8 mouse cellular contexts compared by ENCODE assay signal in the genomic region with DNA sequence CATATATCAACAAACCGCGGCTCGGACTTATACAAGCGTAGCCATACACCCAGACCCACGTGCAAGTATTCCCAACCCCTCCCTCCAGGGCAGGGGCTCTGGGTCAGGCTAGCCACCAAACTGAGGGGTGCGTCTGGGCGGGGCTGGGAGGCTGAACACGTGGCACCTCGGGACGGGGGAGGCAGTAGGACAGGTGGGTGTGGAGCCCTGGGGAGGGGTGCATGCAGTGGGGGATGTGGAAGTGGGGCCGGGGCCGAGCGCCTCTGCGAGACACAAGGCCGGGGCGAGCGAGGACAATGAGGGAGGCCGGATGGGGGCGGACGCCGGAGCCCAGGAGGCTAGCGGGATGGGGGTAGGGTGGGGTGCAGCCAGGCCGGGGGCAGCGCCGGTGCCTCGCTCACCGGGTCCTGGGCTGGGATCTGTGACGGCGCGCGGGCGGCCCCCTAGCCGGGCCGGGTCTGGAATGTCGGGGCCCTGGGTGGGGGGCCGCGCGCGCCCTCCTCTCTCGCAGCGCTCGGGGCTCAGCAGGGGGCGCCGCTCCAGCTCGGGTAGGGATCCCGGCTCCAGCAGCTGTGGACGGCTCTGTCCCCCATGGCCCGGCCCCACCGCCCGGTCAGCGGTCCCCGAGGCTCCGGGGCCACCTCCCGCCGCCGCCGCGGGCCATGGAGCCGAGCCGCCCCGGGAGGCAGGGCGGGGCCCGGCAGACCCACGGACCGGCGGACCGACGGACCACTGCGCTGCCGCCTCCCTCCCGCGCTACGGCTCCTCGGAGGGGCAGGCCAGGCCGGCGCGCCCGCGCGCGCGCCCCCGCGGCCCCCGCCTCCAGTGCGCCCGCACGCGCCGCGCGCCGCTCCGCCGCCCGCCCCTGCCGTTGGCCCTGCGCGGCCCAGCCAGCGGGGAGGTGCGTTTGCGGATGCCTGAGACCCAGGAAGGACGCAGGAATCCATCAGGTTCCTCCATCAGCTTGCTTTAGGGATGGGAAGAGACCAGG. TPM values are rescaled to one million over a fixed set of nuclear protein-coding genes. Genes with fewer than 3 reads are reported as not detected.
DNase-seq lines count a peak whose midpoint lies in the region; ATAC-seq and TF ChIP-seq lines count a peak whose summit lies in the region.

Gene B4galt2, minus strand, starts transcription at position 787 of the 991 bp plus-strand sequence.

- peak within 1 kb of the TSS; percentile 55 for H3K4me3 ChIP-seq in kidney, adult 2 months (ENCODE audit: insufficient read depth, low read depth, low read length)
- peak within 1 kb of the TSS; percentile 82 for H3K4me3 ChIP-seq in forebrain, embryonic 16.5 days (replicated peaks; ENCODE audit: low read length)
- peak within 1 kb of the TSS; percentile 87 for H3K4me3 ChIP-seq in hindbrain, embryonic 10.5 days
- peak within 1 kb of the TSS; percentile 70 for H3K4me3 ChIP-seq in stomach, embryonic 16.5 days (replicated peaks; ENCODE audit: low read length)

- H3K4me2 ChIP-seq in forebrain, embryonic 16.5 days (ENCODE audit: low read length), result peak within 1 kb of the TSS; percentile 74
- peak within 1 kb of the TSS; percentile 86 for H3K4me2 ChIP-seq in stomach, embryonic 16.5 days (ENCODE audit: low read depth, low read length)

- H3K27ac ChIP-seq in kidney, adult 2 months (ENCODE audit: insufficient read depth, low read depth, low read length), result no peak within 1 kb of the TSS
- H3K27ac ChIP-seq in forebrain, embryonic 16.5 days (ENCODE audit: low read length), result peak within 1 kb of the TSS; percentile 74
- peak within 1 kb of the TSS; percentile 96 for H3K27ac ChIP-seq in hindbrain, embryonic 10.5 days
- peak within 1 kb of the TSS; percentile 62 for H3K27ac ChIP-seq in stomach, embryonic 16.5 days (ENCODE audit: low read length)

- H3K4me1 ChIP-seq in kidney, adult 2 months (ENCODE audit: control insufficient read depth, insufficient read depth, low read length), result peaks cover 3% of the 10 kb centered on the region; the same call in 1 of the 2 replicates
- peaks cover 53% of the 10 kb centered on the region for H3K4me1 ChIP-seq in forebrain, embryonic 16.5 days (replicated peaks; ENCODE audit: control insufficient read depth, insufficient read depth, low read length)
- peaks cover 69% of the 10 kb centered on the region for H3K4me1 ChIP-seq in hindbrain, embryonic 10.5 days (replicated peaks)
- peaks cover 26% of the 10 kb centered on the region for H3K4me1 ChIP-seq in stomach, embryonic 16.5 days (ENCODE audit: control insufficient read depth, insufficient read depth, low read length)

- peak; percentile 55 for ATAC-seq in forebrain, embryonic 16.5 days
- ATAC-seq in stomach, embryonic 16.5 days (ENCODE audit: insufficient read depth, low FRiP score), result peak; percentile 45

- H3K9ac ChIP-seq in forebrain, embryonic 16.5 days (replicated peaks; ENCODE audit: low read depth, low read length), result peak within 1 kb of the TSS; percentile 95
- peak within 1 kb of the TSS; percentile 87 for H3K9ac ChIP-seq in stomach, embryonic 16.5 days (ENCODE audit: low read length)

- no peaks in the 10 kb centered on the region for H3K9me3 ChIP-seq in forebrain, embryonic 16.5 days (ENCODE audit: control insufficient read depth, low read length)
- no peaks in the 10 kb centered on the region for H3K9me3 ChIP-seq in hindbrain, embryonic 10.5 days
- no peaks in the 10 kb centered on the region for H3K9me3 ChIP-seq in stomach, embryonic 16.5 days (replicated peaks; ENCODE audit: control insufficient read depth, low read length)

- DNase-seq in kidney, adult 2 months, result peak; percentile 27
- DNase-seq in kidney, adult 11 months, result no peak
- peak; percentile 73 for DNase-seq in cerebellum, adult 11-12 months
- peak; percentile 68 for DNase-seq in hindbrain, embryonic 10.5 days (ENCODE audit: low spot score)
- DNase-seq in layer of hippocampus, postnatal 36 days, result peak; percentile 67 to 73
- DNase-seq in mesoderm, embryonic 11.5 days (ENCODE audit: low read depth, low spot score), result peak; percentile 54

- TF ChIP-seq CTCF in kidney, adult 2 months (conservative IDR thresholded peaks at IDR 0.05; ENCODE audit: insufficient read depth, insufficient read length, low read depth, low read length), result no peak

- TF ChIP-seq POLR2A in kidney, adult 2 months (IDR thresholded peaks at IDR 0.05; ENCODE audit: low read depth, low read length), result no peak

- WGBS in kidney, adult 2 months, result 4% methylated on average over 88 of the region's 103 CpGs
- under 1% methylated on average over 85 of the region's 103 CpGs for WGBS in forebrain, embryonic 16.5 days
- under 1% methylated on average over 95 of the region's 103 CpGs for WGBS in hindbrain, embryonic 10.5 days
- under 1% methylated on average over 91 of the region's 103 CpGs for WGBS in stomach, embryonic 16.5 days

- H3K36me3 ChIP-seq in kidney, adult 2 months (ENCODE audit: control insufficient read depth, insufficient read depth, low read length), result no peaks in the 10 kb centered on the region; the same call in 1 of the 2 replicates
- H3K36me3 ChIP-seq in forebrain, embryonic 16.5 days (ENCODE audit: control insufficient read depth, insufficient read depth), result peaks cover 9% of the 10 kb centered on the region; the same call in 1 of the 2 replicates
- peaks cover 56% of the 10 kb centered on the region for H3K36me3 ChIP-seq in hindbrain, embryonic 10.5 days
- peaks cover 13% of the 10 kb centered on the region for H3K36me3 ChIP-seq in stomach, embryonic 16.5 days (ENCODE audit: control insufficient read depth, insufficient read depth, low read length)

- H3K27me3 ChIP-seq in kidney, adult 2 months (replicated peaks; ENCODE audit: control insufficient read depth, insufficient read depth, low read length), result no peaks in the 10 kb centered on the region
- H3K27me3 ChIP-seq in forebrain, embryonic 16.5 days (replicated peaks; ENCODE audit: control insufficient read depth, insufficient read depth, low read length), result no peaks in the 10 kb centered on the region
- H3K27me3 ChIP-seq in hindbrain, embryonic 10.5 days (ENCODE audit: insufficient read depth, poor library complexity, severe bottlenecking), result no peaks in the 10 kb centered on the region
- H3K27me3 ChIP-seq in stomach, embryonic 16.5 days (ENCODE audit: control insufficient read depth, insufficient read depth, low read length), result no peaks in the 10 kb centered on the region

RNA-seq across cellular contexts. Expression of gene B4galt2, which starts in this region (rescaled TPM):
- polyA plus RNA-seq in kidney, adult 2 months (2012; rRNA removed), result 4.9 and 9.8 TPM in 2 replicates
- polyA plus RNA-seq in forebrain, embryonic 16.5 days (2015; fragmentation: Nextera tagmentation; extraction: Ambion mirVana), result 47.8 and 47.9 TPM in 2 replicates
- 22.7 and 31.7 TPM in 2 replicates for polyA plus RNA-seq in hindbrain, embryonic 10.5 days (2016; fragmentation: Nextera tagmentation; extraction: Ambion mirVana)
- total RNA-seq in layer of hippocampus, postnatal 36 days (2021), result 10 to 100 TPM; 65.9 to 67.0 TPM
- 11.4 and 14.6 TPM in 2 replicates for polyA plus RNA-seq in stomach, embryonic 16.5 days (2015; fragmentation: Nextera tagmentation; extraction: Ambion mirVana)
